Mouse (Mus musculus): ENCODE data around the gene Wwc2. TPM values are rescaled to one million over a fixed set of nuclear protein-coding genes. Genes with fewer than 3 reads are reported as not detected.

The Wwc2 gene
- total RNA-seq, 2 experiments from 2014 or later, result 24.4 to 24.8 TPM

GRCm38 (mm10) chr8:47957560-47957959 is 33.2 kb downstream of the Wwc2 start:
- Histone ChIP-seq H3K27ac (no peak overlapping the region), H3K4me3 (no peak overlapping the region)
- intact Hi-C loops (cut with DNase I), result no loop called here
- DNase-seq (ENCODE audit: extremely low spot score in 1 of 2, low spot score in 2 of 2), result no peak
- TF ChIP-seq CTCF (IDR thresholded peaks at IDR 0.05), result no peak

- intact Hi-C loops (cut with DNase I), result loop anchor here (2.0 kb wide), 1 partner anchor 79 kb away; no protein-coding TSS in a partner anchor
- peak; percentile 59 for TF ChIP-seq CTCF (IDR thresholded peaks at IDR 0.05)
- Histone ChIP-seq H3K27ac (no peak overlapping the region), H3K4me3 (no peak overlapping the region)
- DNase-seq (ENCODE audit: extremely low spot score in 1 of 2, low spot score in 2 of 2), result no peak
These were observed 39.3 kb downstream of the Wwc2 start for GRCm38 (mm10) chr8:47951380-47951932.

GRCm38 (mm10) chr8:47948836-47949235 is 41.9 kb downstream of the Wwc2 start:
- intact Hi-C loops (cut with DNase I), result no loop called here

GRCm38 (mm10) chr8:47947672-47948618 is 42.8 kb downstream of the Wwc2 start:
- DNase-seq (ENCODE audit: extremely low spot score in 1 of 2, low spot score in 2 of 2), result no peak
- intact Hi-C loops (cut with DNase I), result no loop called here
- no peak overlapping the region for H3K27ac ChIP-seq
- no peak overlapping the region for H3K4me3 ChIP-seq
- TF ChIP-seq CTCF (IDR thresholded peaks at IDR 0.05), result no peak

More at GRCm38 (mm10) chr8:47948836-47949235, 41.9 kb downstream of the Wwc2 start:
- no peak for DNase-seq (ENCODE audit: extremely low spot score in 1 of 2, low spot score in 2 of 2)
- Histone ChIP-seq H3K4me3 (no peak overlapping the region), H3K27ac (no peak overlapping the region)
- TF ChIP-seq CTCF (IDR thresholded peaks at IDR 0.05), result no peak

DNA sequence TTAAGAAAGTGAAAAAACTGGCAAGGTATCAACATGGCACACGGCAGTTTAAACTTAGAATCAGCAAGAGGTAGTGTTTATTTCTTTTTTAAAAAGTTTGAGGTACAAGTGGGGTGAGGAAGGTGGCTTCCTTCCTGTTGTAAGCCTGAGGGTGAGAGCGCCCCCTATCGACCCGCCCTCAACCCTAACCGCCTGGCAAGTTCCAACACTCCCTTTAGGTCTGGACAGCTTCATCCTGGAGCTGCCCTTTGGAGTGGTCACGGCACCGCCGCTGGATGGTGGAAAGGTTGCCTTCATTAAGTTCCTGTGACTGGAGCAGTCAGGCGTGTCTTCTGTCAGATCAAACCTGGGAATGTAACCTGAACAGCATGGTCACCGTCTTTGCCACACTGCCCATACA is 47.7 kb downstream of the Wwc2 start:
- Histone ChIP-seq H3K27ac (no peak overlapping the region), H3K4me3 (no peak overlapping the region)
- no peak for DNase-seq (ENCODE audit: extremely low spot score in 1 of 2, low spot score in 2 of 2)
- intact Hi-C loops (cut with DNase I), result no loop called here
- peak; percentile 45 for TF ChIP-seq CTCF (IDR thresholded peaks at IDR 0.05)

DNA sequence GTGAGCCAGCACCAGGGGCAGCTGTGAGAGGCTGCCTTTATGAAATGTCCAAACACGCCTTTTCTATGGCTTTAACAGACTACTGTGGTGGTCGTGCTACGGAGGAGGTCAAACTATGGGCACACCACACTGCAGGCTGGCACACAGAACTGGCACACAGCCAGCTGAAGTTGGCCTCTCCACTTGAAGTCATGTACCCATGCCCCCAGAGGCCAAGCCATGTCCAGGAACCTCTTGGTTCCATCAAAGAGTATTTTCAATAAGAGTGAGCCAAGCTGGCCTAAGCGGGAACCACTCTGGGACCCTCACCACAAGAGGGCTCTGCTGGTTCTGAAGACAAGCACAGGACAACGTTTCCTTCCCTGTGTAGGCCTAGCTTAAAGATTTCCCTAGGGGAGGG is 49.7 kb downstream of the Wwc2 start:
- H3K4me3 ChIP-seq, result no peak overlapping the region
- DNase-seq (ENCODE audit: extremely low spot score in 1 of 2, low spot score in 2 of 2), result no peak
- TF ChIP-seq CTCF (IDR thresholded peaks at IDR 0.05), result no peak; the same call in 1 of the 2 replicates
- no peak overlapping the region for H3K27ac ChIP-seq
- intact Hi-C loops (cut with DNase I), result no loop called here

GRCm38 (mm10) chr8:47939933-47940870 is 50.5 kb downstream of the Wwc2 start:
- Histone ChIP-seq H3K27ac (no peak overlapping the region; the same call in 1 of the 2 replicates), H3K4me3 (no peak overlapping the region)
- TF ChIP-seq CTCF (IDR thresholded peaks at IDR 0.05), result no peak
- intact Hi-C loops (cut with DNase I), result no loop called here
- no peak for DNase-seq (ENCODE audit: extremely low spot score in 1 of 2, low spot score in 2 of 2)

DNA sequence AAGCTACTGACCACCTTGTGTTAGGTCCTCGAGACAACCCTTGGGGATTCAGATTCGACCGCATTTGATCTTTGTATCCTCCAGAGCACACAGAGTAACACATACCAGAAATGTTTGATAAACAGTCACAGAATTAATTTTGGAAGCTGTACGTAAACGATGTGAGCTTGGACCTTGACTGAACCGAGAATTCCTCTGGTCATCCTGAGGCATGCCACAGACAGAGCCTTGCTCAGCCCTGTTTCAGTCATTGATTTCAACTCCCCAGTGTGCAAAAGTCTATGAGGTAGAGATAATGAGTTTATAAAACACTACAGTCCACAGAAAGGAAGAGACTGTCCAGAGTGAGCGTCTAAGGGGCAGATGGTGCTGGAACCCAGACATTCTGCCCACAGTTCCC is 51.5 kb downstream of the Wwc2 start:
- intact Hi-C loops (cut with DNase I), result no loop called here
- no peak overlapping the region for H3K4me3 ChIP-seq
- no peak for DNase-seq (ENCODE audit: extremely low spot score in 1 of 2, low spot score in 2 of 2)
- no peak for TF ChIP-seq CTCF (IDR thresholded peaks at IDR 0.05)
- H3K27ac ChIP-seq, result no peak overlapping the region

- no peak overlapping the region for H3K27ac ChIP-seq
- H3K4me3 ChIP-seq, result no peak overlapping the region
- TF ChIP-seq CTCF (IDR thresholded peaks at IDR 0.05), result no peak
- no peak for DNase-seq (ENCODE audit: extremely low spot score in 1 of 2, low spot score in 2 of 2)
- intact Hi-C loops (cut with DNase I), result no loop called here
These were observed 54.3 kb downstream of the Wwc2 start for GRCm38 (mm10) chr8:47936386-47936785.

DNA sequence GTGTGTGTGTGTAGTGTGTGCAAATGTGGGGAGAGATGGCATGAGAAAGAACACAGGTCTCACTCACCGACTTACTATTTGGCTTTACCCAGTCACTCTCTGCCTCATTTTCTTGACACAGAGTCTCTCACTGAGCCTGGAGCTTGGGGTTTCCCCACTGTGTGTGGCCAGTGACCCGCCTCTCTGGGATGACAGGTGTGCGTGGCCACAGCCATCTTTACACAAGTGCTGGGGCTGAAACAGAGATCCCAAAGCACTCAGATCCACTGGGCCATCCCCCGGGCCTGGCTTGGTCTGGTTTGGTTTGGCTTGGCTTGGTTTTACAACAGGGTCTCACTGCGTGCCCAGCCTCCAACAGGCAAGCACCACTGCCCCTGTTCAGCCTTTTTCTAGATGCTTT is 55.3 kb downstream of the Wwc2 start:
- intact Hi-C loops (cut with DNase I), result no loop called here
- no peak for DNase-seq (ENCODE audit: extremely low spot score in 1 of 2, low spot score in 2 of 2)
- no peak overlapping the region for H3K27ac ChIP-seq
- TF ChIP-seq CTCF (IDR thresholded peaks at IDR 0.05), result no peak
- no peak overlapping the region for H3K4me3 ChIP-seq

DNA sequence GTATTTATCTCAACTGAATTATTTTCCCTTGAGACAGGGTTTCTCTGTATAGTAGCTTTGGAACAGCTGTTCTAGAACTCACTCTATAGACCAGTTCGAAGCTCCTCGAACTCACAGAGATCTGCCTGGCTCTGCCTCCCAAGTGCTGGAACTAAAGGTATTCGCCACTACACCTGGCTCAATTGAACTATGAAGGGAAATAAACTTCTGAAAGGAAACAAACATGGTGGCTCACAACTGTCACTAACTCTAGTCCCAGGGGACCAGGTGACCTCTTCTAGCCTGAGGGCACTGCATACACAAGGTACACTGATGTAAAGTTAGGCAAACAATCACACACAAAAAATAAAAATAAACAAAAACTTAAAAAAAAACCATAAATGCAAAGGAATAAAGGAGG is 57.6 kb downstream of the Wwc2 start:
- TF ChIP-seq CTCF (IDR thresholded peaks at IDR 0.05), result no peak
- Histone ChIP-seq H3K27ac (no peak overlapping the region), H3K4me3 (no peak overlapping the region)
- DNase-seq (ENCODE audit: extremely low spot score in 1 of 2, low spot score in 2 of 2), result no peak
- intact Hi-C loops (cut with DNase I), result no loop called here

All from left cerebral cortex, adult 2 months (tissue).